Mouse (Mus musculus) thymus, adult 2 months (tissue): ENCODE measurements at regions not wholly inside any gene's neighbourhood (a gene's known extent, or its start where the extent isn't known, plus 50 kb on each side); places are given as distances from the start of the nearest gene placed in this dataset.

Experiments
- DNase-seq: peaks from one replicate; pipeline ENCODE4 v3.0.0; 2021
- H3K27ac ChIP-seq: fragments of 200-500 bp; 2 replicates; pipeline ENCODE4 v1.5.1; 2012; ENCODE audit warnings: low read length, control low read depth; ENCODE audit not compliant: control insufficient read depth, insufficient read depth
- H3K27me3 ChIP-seq: fragments of 200-500 bp; 2 replicates; pipeline ENCODE4 v1.6.1; 2012; ENCODE audit warnings: mild to moderate bottlenecking, low read length, moderate library complexity, mixed read lengths; ENCODE audit not compliant: control insufficient read depth, insufficient read depth
- H3K36me3 ChIP-seq: fragments of 200-500 bp; 2 replicates; pipeline ENCODE4 v1.6.1; 2012; ENCODE audit warnings: mild to moderate bottlenecking, low read length, moderate library complexity; ENCODE audit not compliant: control insufficient read depth, insufficient read depth
- H3K4me1 ChIP-seq: fragments of 200-500 bp; replicated peaks from 2 replicates; pipeline ENCODE4 v1.6.1; 2012; ENCODE audit warnings: low read length; ENCODE audit not compliant: control insufficient read depth, insufficient read depth
- H3K4me3 ChIP-seq: fragments of 200-500 bp; 2 replicates; pipeline ENCODE4 v1.5.1; 2012; ENCODE audit warnings: mild to moderate bottlenecking, low read length, control low read depth, moderate library complexity; ENCODE audit not compliant: control insufficient read depth, insufficient read depth
- CTCF ChIP-seq: fragments of 200-500 bp; IDR thresholded peaks from 2 replicates; pipeline ENCODE4 v1.5.1; 2012; ENCODE audit warnings: mild to moderate bottlenecking, control low read depth, low read length, moderate library complexity, borderline replicate concordance; ENCODE audit not compliant: control insufficient read depth, poor library complexity, insufficient read depth; ENCODE audit errors: extremely low read depth
- POLR2A ChIP-seq: fragments of 200-500 bp; IDR thresholded peaks from 2 replicates; pipeline ENCODE4 v1.6.1; 2012; ENCODE audit warnings: mild to moderate bottlenecking, low read length, control low read depth, moderate library complexity; ENCODE audit not compliant: control insufficient read depth, poor library complexity, insufficient read depth; ENCODE audit errors: extremely low read depth
- WGBS: fragments of 180-500 bp; shearing (Covaris S2); methylation state at CpG from one replicate; pipeline ENCODE4 v1.1.7; 2018; 5-methylcytosine and 5-hydroxymethylcytosine counted together

DNA sequence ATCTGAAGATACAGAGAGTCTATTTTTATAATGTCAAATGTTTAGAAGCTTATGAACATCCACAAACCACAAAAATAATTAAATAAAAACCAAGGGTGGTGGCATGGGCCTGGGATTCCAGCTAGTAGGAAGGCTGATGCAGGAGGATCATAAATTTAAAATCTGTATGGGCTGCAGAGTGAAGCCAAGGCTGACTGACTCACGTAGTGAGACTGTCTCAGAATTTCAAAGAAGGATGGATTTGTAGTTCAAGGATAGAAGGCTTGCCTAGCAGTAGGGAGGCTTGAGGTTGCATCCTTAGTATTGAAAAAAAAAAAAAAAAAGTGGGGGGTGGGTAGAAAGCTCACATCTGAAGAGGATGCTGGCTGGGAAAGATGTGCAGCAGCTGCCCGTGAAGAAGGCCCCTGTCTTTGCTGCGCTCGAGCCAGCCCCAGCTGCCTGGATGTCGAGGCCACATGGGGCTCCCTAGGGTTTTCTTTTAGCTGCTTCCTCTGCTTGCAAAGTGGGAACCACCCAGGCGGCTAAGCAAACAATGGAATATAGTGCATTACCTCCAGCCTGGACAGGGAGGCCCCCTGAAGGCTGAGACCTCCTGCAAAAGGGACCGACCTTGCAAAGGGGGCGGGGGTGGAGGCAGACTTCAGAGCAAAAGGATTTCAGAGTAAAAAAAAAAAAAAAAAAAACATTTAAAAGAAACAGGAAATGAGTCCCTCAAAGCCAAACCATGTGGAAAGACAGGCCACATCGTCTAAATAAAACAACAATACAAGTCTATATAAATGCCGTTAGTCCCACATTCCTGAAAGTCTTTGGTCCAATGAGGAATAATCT is 101.3 kb downstream of the Tmco5 start:
- WGBS = 33% methylated on average over 10 of the region's 10 CpGs
- Histone ChIP-seq H3K27ac (no peak overlapping the region), H3K36me3 (no peaks in the 10 kb centered on the region), H3K27me3 (peaks cover 3% of the 10 kb centered on the region; the same call in 1 of the 2 replicates), H3K4me3 (no peak overlapping the region), H3K4me1 (peaks cover 14% of the 10 kb centered on the region)
- DNase-seq = no peak
- TF ChIP-seq CTCF (no peak), POLR2A (no peak)

DNA sequence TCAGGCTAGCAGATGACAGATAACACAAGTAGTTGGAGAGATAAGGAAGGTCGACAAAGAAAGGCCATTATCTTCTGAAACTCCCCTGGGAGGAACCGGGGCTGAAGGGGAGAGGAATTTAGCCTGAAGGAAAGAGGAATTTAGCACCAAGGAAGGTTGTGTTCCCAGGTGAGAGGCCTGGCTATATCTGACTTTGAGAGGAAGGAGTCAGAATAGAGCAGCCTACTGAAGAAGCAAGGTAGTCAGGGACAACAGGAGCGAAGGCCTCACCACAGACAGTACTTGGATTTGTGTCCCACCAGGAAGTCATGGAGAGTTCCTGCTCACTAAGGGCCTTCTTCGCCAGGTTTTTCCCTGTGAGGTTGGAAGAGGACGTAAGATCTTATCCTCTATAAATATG is 102.2 kb downstream of the Tmco5 start:
- Histone ChIP-seq H3K36me3 (no peaks in the 10 kb centered on the region), H3K4me1 (peaks cover 4% of the 10 kb centered on the region), H3K27ac (no peak overlapping the region), H3K4me3 (no peak overlapping the region), H3K27me3 (no peaks in the 10 kb centered on the region; the same call in 1 of the 2 replicates)
- no peak for TF ChIP-seq POLR2A
- TF ChIP-seq CTCF = no peak
- WGBS = 91% methylated on average over 5 of the region's 5 CpGs
- no peak for DNase-seq

DNA sequence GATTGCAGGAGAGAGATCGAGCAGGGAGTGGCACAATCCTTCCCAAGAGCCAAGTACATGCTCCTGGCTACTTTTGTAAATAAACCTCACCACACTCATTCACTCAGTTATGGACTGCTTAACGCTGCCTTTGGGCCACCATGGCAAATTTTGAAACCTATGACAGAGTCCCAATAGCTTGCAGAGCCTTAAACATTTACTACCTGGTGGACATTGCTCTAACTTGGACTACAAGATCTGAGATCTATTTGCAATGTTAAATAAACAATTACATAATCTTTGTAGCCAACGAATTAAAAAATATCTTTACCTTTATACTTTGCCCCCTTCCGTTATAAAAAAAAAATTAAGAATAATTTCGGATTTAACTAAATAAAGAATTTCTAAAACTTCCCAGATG is 104.9 kb downstream of the Tmco5 start:
- H3K4me1 ChIP-seq = peaks cover 4% of the 10 kb centered on the region
- DNase-seq = no peak
- no peaks in the 10 kb centered on the region for H3K27me3 ChIP-seq
- H3K36me3 ChIP-seq = no peaks in the 10 kb centered on the region
- TF ChIP-seq CTCF (no peak), POLR2A (no peak)
- H3K4me3 ChIP-seq = no peak overlapping the region
- H3K27ac ChIP-seq = no peak overlapping the region
- WGBS = 93% methylated on average over 5 of the region's 5 CpGs

DNA sequence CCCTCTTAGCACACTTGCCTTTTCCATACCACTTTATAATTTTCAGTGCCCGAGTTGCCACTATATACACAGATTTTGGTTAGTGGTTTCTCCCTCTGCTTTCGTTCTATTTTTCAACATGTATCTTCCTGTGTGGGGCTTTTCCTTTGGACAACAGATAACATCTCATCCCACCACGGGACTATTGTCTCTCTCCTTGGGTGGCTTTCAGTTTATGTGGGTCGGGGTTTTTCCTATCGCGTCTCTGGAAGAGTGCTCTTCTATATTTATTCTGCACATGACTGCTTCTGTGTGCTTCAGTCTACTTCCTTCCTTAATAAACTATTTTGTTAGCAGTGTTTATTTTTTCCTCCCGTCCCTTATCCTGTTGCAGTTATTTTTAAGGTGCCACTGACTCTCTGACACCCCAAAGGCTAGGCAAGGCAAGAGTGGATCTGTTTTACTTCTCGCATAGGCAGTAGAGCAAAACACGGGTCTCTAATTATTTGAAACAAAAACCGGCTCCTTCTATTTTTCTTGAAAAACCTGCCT is 105.4 kb downstream of the Tmco5 start:
- DNase-seq = no peak
- TF ChIP-seq POLR2A (no peak), CTCF (no peak)
- H3K4me1 ChIP-seq = peaks cover 4% of the 10 kb centered on the region
- 48% methylated on average over 10 of the region's 10 CpGs for WGBS
- no peak overlapping the region for H3K27ac ChIP-seq
- H3K4me3 ChIP-seq = no peak overlapping the region
- H3K36me3 ChIP-seq = no peaks in the 10 kb centered on the region
- no peaks in the 10 kb centered on the region for H3K27me3 ChIP-seq

- TF ChIP-seq POLR2A = no peak
- TF ChIP-seq CTCF = no peak
- Histone ChIP-seq H3K4me1 (peaks cover 4% of the 10 kb centered on the region), H3K27me3 (no peaks in the 10 kb centered on the region), H3K27ac (no peak overlapping the region), H3K4me3 (no peak overlapping the region), H3K36me3 (no peaks in the 10 kb centered on the region)
- 95% methylated on average over 3 of the region's 3 CpGs for WGBS
- no peak for DNase-seq
These were observed 106.1 kb downstream of the Tmco5 start for GRCm38 (mm10) chr2:116984597-116984996.

DNA sequence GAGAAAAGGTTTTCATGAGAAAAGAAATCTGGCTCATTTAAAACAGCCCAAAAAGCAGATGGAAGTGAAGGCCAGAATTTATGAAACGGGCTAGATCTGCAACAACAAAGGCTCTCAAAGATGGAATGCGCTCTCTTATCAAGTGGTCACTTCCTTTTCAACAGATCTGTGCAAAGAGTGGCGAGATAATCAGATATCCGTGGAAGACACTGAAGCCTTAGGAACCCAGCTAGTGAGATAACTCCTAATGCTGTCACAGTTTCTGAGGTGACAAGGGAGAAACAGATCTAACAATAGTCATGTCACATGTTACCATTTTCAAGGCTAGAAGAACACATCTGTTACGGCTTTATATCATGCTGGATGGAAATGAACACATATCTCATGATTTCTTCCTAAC is 107.1 kb downstream of the Tmco5 start:
- WGBS = 86% methylated on average over 5 of the region's 5 CpGs

More for the DNA sequence above, 107.1 kb downstream of the Tmco5 start:
- H3K4me1 ChIP-seq = no peaks in the 10 kb centered on the region
- H3K27me3 ChIP-seq = no peaks in the 10 kb centered on the region
- TF ChIP-seq POLR2A (no peak), CTCF (no peak)
- H3K36me3 ChIP-seq = no peaks in the 10 kb centered on the region
- DNase-seq = no peak
- no peak overlapping the region for H3K4me3 ChIP-seq
- no peak overlapping the region for H3K27ac ChIP-seq
